Mouse (Mus musculus) CH12.LX (cell line): ENCODE measurements around the gene Gamt. TPM values are rescaled to one million over a fixed set of nuclear protein-coding genes. Genes with fewer than 3 reads are reported as not detected.

Experiments used
- DNase-seq: peaks from one replicate; pipeline ENCODE4 v3.0.0-alpha.2; 2013; ENCODE audit errors: extremely low read depth
- H3K27ac ChIP-seq: 2 replicates; pipeline ENCODE4 v1.5.1; 2012; ENCODE audit warnings: low read depth, mild to moderate bottlenecking, control low read depth, moderate library complexity; ENCODE audit not compliant: insufficient read depth
- H3K27me3 ChIP-seq: replicated peaks from 2 replicates; pipeline ENCODE3; 2012; ENCODE audit warnings: inconsistent platforms
- H3K36me3 ChIP-seq, 2 experiments: replicated peaks in 1 of 2; 2 replicates each; pipeline versions ENCODE3 to v1.6.1; 2012; ENCODE audit warnings: inconsistent platforms in 1 of 2, low read length in 1 of 2, mild to moderate bottlenecking in 1 of 2, mixed read lengths in 1 of 2, moderate library complexity in 1 of 2; ENCODE audit not compliant: control insufficient read depth in 1 of 2, insufficient read depth in 1 of 2
- H3K4me1 ChIP-seq, 2 experiments: 2 replicates each; pipeline ENCODE4 v1.6.1; 2012; ENCODE audit warnings: inconsistent platforms in 1 of 2, moderate library complexity in 1 of 2; ENCODE audit not compliant: insufficient read depth in 2 of 2, control insufficient read depth in 1 of 2
- H3K4me2 ChIP-seq: 2 replicates; pipeline ENCODE4 v1.6.1; 2012; ENCODE audit warnings: low read depth, mild to moderate bottlenecking, control low read depth; ENCODE audit not compliant: poor library complexity, insufficient read depth, severe bottlenecking
- H3K4me3 ChIP-seq, 3 experiments: fragments of 150-350 bp in 1 of 3; sonication (generic) in 1 of 3; replicated peaks in 1 of 3; 2 replicates each; pipeline versions ENCODE3 to v1.5.1; 2011 to 2012; ENCODE audit warnings: low read depth in 2 of 3, low read length in 2 of 3, mild to moderate bottlenecking in 2 of 3, moderate library complexity in 2 of 3, control low read depth in 1 of 3, improper control_type of control experiment in 1 of 3, inconsistent platforms in 1 of 3, mixed read lengths in 1 of 3; ENCODE audit not compliant: poor library complexity in 1 of 3
- H3K79me2 ChIP-seq: replicated peaks from 2 replicates; pipeline ENCODE4 v1.6.1; 2012; ENCODE audit warnings: mild to moderate bottlenecking, moderate library complexity; ENCODE audit not compliant: control insufficient read depth, poor library complexity, insufficient read depth, severe bottlenecking; ENCODE audit errors: extremely low read depth
- H3K9ac ChIP-seq: 2 replicates; pipeline ENCODE4 v1.6.1; 2012; ENCODE audit warnings: low read depth, mild to moderate bottlenecking, control low read depth, moderate library complexity; ENCODE audit not compliant: insufficient read depth
- H3K9me3 ChIP-seq: replicated peaks from 2 replicates; pipeline ENCODE3; 2012; ENCODE audit warnings: low read length, inconsistent platforms, mixed read lengths
- BHLHE40 ChIP-seq: IDR thresholded peaks from 2 replicates; pipeline ENCODE4 v1.6.1; 2011; ENCODE audit warnings: mild to moderate bottlenecking, low read depth, low read length, improper control_type of control experiment
- CHD1 ChIP-seq: IDR thresholded peaks from 2 replicates; pipeline ENCODE4 v1.6.1; 2012; ENCODE audit warnings: low read depth, low read length, improper control_type of control experiment, inconsistent platforms
- CHD2 ChIP-seq: IDR thresholded peaks from 2 replicates; pipeline ENCODE4 v1.6.1; 2011; ENCODE audit warnings: low read length, improper control_type of control experiment
- E2F4 ChIP-seq: IDR thresholded peaks from 2 replicates; pipeline ENCODE4 v1.6.1; 2011; ENCODE audit warnings: low read depth, low read length, improper control_type of control experiment; ENCODE audit not compliant: insufficient replicate concordance
- ELF1 ChIP-seq: IDR thresholded peaks from 2 replicates; pipeline ENCODE4 v1.6.1; 2014; ENCODE audit warnings: low read depth, mild to moderate bottlenecking, inconsistent platforms, low read length, improper control_type of control experiment
- HCFC1 ChIP-seq: IDR thresholded peaks from 2 replicates; pipeline ENCODE4 v1.6.1; 2012; ENCODE audit warnings: low read depth, mild to moderate bottlenecking, inconsistent platforms, low read length, improper control_type of control experiment
- MAX ChIP-seq: IDR thresholded peaks from 2 replicates; pipeline ENCODE4 v1.6.1; 2011; ENCODE audit warnings: low read length, improper control_type of control experiment
- MEF2A ChIP-seq: IDR thresholded peaks from 2 replicates; pipeline ENCODE4 v1.6.1; 2014; ENCODE audit warnings: low read depth, mild to moderate bottlenecking, inconsistent platforms, low read length, improper control_type of control experiment, borderline replicate concordance
- MXI1 ChIP-seq: IDR thresholded peaks from 2 replicates; pipeline ENCODE4 v1.6.1; 2011; ENCODE audit warnings: mild to moderate bottlenecking, low read depth, low read length, improper control_type of control experiment
- MYC ChIP-seq: IDR thresholded peaks from 2 replicates; pipeline ENCODE4 v1.6.1; 2011; ENCODE audit warnings: low read depth, mild to moderate bottlenecking, improper control_type of control experiment, low read length
- NELFE ChIP-seq: IDR thresholded peaks from 2 replicates; pipeline ENCODE4 v1.6.1; 2011; ENCODE audit warnings: low read depth, low read length, improper control_type of control experiment
- POLR2A ChIP-seq: IDR thresholded peaks from 2 replicates; pipeline ENCODE4 v1.6.1; 2011; ENCODE audit warnings: low read depth, mild to moderate bottlenecking, improper control_type of control experiment, low read length
- POLR2AphosphoS2 ChIP-seq: IDR thresholded peaks from 2 replicates; pipeline ENCODE4 v1.6.1; 2011; ENCODE audit warnings: low read depth, low read length, improper control_type of control experiment
- SIN3A ChIP-seq: IDR thresholded peaks from 2 replicates; pipeline ENCODE4 v1.6.1; 2012; ENCODE audit warnings: low read length, improper control_type of control experiment, inconsistent platforms
- TBP ChIP-seq: conservative IDR thresholded peaks from 2 replicates; pipeline ENCODE4 v1.6.1; 2011; ENCODE audit warnings: low read depth, low read length, improper control_type of control experiment
- TCF12 ChIP-seq: IDR thresholded peaks from 2 replicates; pipeline ENCODE4 v1.6.1; 2014; ENCODE audit warnings: low read depth, mild to moderate bottlenecking, inconsistent platforms, low read length, improper control_type of control experiment
- ZC3H11A ChIP-seq: IDR thresholded peaks from 2 replicates; pipeline ENCODE4 v1.6.1; 2012; ENCODE audit warnings: low read depth, mild to moderate bottlenecking, inconsistent platforms, low read length, improper control_type of control experiment
- ZMIZ1 ChIP-seq: IDR thresholded peaks from 2 replicates; pipeline ENCODE4 v1.6.1; 2012; ENCODE audit warnings: low read depth, mild to moderate bottlenecking, inconsistent platforms, low read length, improper control_type of control experiment
- ZNF384 ChIP-seq: IDR thresholded peaks from 2 replicates; pipeline ENCODE4 v1.6.1; 2012; ENCODE audit warnings: low read depth, low read length, improper control_type of control experiment, inconsistent platforms
- dilution Hi-C: fragments of 300-500 bp; cut with MboI; formaldehyde crosslinking; loops from 2 replicates; pipeline ENCODE4 v1.14.3; 2020; ENCODE audit warnings: low sequenced_read_pairs; ENCODE audit not compliant: extremely low pct_unique_long_range_greater_than_20kb, extremely low pct_ligation_motif_present
- in situ Hi-C: fragments of 300-500 bp; cut with MboI; formaldehyde crosslinking; loops from 3 replicates; pipeline ENCODE4 v1.14.3; 2019; ENCODE audit warnings: low sequenced_read_pairs, low pct_ligation_motif_present, low pct_unique_long_range_greater_than_20kb, mixed read lengths
- polyA plus RNA-seq: library from polyadenylated mRNA; unstranded; fragments of >175 nt; gene quantifications from 2 replicates; pipeline ENCODE4 v1.2.1, GENCODE M21; 2012; ENCODE audit warnings: low read depth; ENCODE audit not compliant: insufficient read length
- total RNA-seq, 2 experiments: library from RNA; depleted of rRNA; stranded (reverse); fragments of 300-350 nt in 1 of 2; fragments of >200 nt in 1 of 2; gene quantifications; 2 replicates each; pipeline ENCODE4 v1.2.3; 2012 to 2014

Gene Gamt
- total and polyA plus RNA-seq, 3 experiments = 0.24 to 0.30 TPM; not detected in 1

DNA sequence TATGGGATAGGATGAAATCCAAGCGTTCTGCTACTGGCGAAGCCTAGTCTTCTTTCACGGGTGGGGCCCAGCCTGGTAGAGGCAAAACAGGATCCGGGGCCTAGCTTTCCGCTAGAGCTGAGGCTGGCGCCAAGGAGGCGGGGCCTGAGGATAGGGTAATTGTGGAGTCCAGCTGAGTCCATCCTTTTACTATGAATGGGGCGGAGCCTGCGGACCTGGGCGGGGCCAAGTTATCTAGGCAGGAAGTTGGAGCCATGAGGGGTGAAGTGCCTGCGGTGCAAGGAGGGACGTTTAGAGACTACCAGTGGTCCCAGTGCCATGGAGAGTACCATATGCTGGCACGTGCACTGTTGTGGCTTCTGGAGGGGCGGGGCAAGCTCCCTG, 765 bp upstream of the Gamt start:
- DNase-seq = peak; percentile 99
- peaks cover 7 to 31% of the 10 kb centered on the region in 2 experiments for H3K4me1 ChIP-seq
- peak overlapping the region; percentile 80 for H3K9ac ChIP-seq
- H3K4me3 ChIP-seq = peak overlapping the region; percentile 60 to 73 (median 68)
- no peaks in the 10 kb centered on the region for H3K9me3 ChIP-seq
- TF ChIP-seq MYC (peak; percentile 91), POLR2AphosphoS2 (no peak; the same call in 1 of the 2 replicates), ZC3H11A (no peak), NELFE (peak; percentile 76), MXI1 (peak; percentile 78; the same call in 1 of the 2 replicates), CHD1 (no peak), HCFC1 (no peak; the same call in 1 of the 2 replicates), SIN3A (no peak), TCF12 (peak; percentile 75; the same call in 1 of the 2 replicates), E2F4 (0 out of 2 replicates have a peak, but pooled peaks have one; percentile 34), ZMIZ1 (peak; percentile 59; the same call in 1 of the 2 replicates), ELF1 (peak; percentile 85), BHLHE40 (peak; percentile 93), MEF2A (no peak), MAX (peak; percentile 78), ZNF384 (no peak), POLR2A (peak; percentile 85), TBP (peak; percentile 65; the same call in 1 of the 2 replicates)
- peak overlapping the region; percentile 48 for H3K4me2 ChIP-seq
- dilution Hi-C loops (no loop called here), in situ Hi-C loops (no loop called here)
- H3K36me3 ChIP-seq = peaks cover 25 to 32% of the 10 kb centered on the region in 2 experiments
- H3K27me3 ChIP-seq = no peaks in the 10 kb centered on the region
- peaks cover 17% of the 10 kb centered on the region for H3K79me2 ChIP-seq
- peak overlapping the region; percentile 67 for H3K27ac ChIP-seq

GRCm38 (mm10) chr10:80259861-80260641, 761 bp downstream of the Gamt start:
- Histone ChIP-seq H3K4me1 (peaks cover 7 to 26% of the 10 kb centered on the region in 2 experiments), H3K79me2 (peaks cover 2% of the 10 kb centered on the region; the same call in 1 of the 2 replicates), H3K27me3 (no peaks in the 10 kb centered on the region), H3K27ac (no peak overlapping the region), H3K9ac (no peak overlapping the region), H3K4me3 (peak overlapping the region in 1 of 3 experiments; percentile 31), H3K36me3 (peaks cover 41 to 47% of the 10 kb centered on the region in 2 experiments), H3K4me2 (peak overlapping the region; percentile 94), H3K9me3 (no peaks in the 10 kb centered on the region)
- in situ Hi-C loops (no loop called here), dilution Hi-C loops (no loop called here)
- no peak for TF ChIP-seq CHD2
- TF ChIP-seq SIN3A = 0 out of 2 replicates have a peak, but pooled peaks have one; percentile 3
- no peak for DNase-seq
